Mouse (Mus musculus): ENCODE data around the gene Dnajb14. TPM values are rescaled to one million over a fixed set of nuclear protein-coding genes. Genes with fewer than 3 reads are reported as not detected.

The Dnajb14 gene
- polyA plus RNA-seq, 1 experiment from 2014 or later: 11.1 TPM

DNA sequence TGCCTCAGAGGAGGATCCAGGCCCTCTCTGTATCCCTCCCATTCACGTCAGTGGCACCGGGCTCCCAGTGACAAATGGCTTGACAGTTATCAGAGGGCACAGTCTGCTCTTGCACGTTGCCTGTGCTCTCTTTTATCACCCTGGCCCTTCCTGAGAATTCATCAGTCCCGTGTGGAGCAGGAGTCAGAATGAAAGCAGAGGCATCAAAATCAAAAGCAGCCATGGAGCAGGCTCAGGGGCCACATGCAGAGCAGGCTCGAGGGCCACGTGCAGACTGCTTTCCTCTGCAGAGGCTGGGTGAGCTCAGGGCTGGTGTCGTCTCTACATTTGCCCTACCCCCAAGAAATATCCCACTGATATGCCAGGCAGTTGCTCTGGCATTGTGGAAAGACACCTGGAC lies 84.3 kb downstream of the Dnajb14 start:
- no peak for TF ChIP-seq CTCF (IDR thresholded peaks at IDR 0.05; ENCODE audit: low read depth)
- peaks cover 21% of the 10 kb centered on the region for H3K36me3 ChIP-seq (ENCODE audit: control insufficient read depth, insufficient read depth)
- no peaks in the 10 kb centered on the region for H3K9me3 ChIP-seq (ENCODE audit: control insufficient read depth)
- H3K4me2 ChIP-seq (replicated peaks; ENCODE audit: low read depth): no peak overlapping the region
- ATAC-seq: peak; percentile 26; the same call in 1 of the 2 replicates
- H3K4me3 ChIP-seq (ENCODE audit: low read depth, low read length): no peak overlapping the region
- H3K4me1 ChIP-seq (replicated peaks; ENCODE audit: control insufficient read depth, insufficient read depth, low read length): peaks cover 5% of the 10 kb centered on the region
- H3K27ac ChIP-seq (ENCODE audit: low read depth, low read length): peak overlapping the region; percentile 41
- no peak overlapping the region for H3K9ac ChIP-seq (ENCODE audit: low read depth, low read length)
- WGBS: 25% methylated on average over 7 of the region's 7 CpGs
- no peaks in the 10 kb centered on the region for H3K27me3 ChIP-seq (replicated peaks; ENCODE audit: control insufficient read depth, insufficient read depth, low read length)

DNA sequence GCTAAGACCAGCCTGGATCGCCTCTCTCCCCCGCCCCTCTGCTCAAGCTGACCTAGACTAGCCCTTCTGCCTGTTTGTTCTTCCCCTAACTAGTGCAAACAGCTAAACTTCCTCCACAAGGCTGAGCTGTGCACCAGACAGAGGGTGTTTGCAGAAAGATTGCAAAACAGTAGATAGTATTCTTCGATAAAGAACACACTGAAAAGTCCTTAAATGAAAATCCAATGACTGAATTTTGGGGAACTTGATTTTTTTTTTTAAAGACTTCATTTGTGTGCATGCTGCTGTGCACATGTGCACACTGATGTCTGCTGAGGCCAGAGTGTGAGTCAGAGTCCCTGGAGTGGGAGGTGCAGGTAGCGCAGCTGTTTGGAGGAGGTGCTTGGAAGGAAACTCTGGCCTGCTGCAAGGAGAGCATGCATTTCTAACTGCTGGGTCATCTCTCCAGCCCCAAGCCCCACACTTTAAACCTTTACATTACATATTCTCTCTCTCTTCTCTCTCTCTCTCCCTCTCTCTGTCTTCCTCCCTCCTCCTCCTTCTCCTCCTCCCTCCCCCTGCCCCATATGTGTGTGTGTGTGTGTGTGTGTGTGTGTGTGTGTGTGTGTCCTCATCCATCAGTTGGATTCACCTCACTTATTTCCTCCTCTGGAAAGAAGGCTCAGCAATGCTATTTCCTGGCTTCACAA lies 84.9 kb downstream of the Dnajb14 start:
- H3K4me1 ChIP-seq (replicated peaks; ENCODE audit: control insufficient read depth, insufficient read depth, low read length): peaks cover 5% of the 10 kb centered on the region
- no peak overlapping the region for H3K4me3 ChIP-seq (ENCODE audit: low read depth, low read length)
- H3K36me3 ChIP-seq (ENCODE audit: control insufficient read depth, insufficient read depth): peaks cover 16% of the 10 kb centered on the region; the same call in 1 of the 2 replicates
- peak; percentile 77 for ATAC-seq
- H3K27ac ChIP-seq (ENCODE audit: low read depth, low read length): peak overlapping the region; percentile 41
- no peaks in the 10 kb centered on the region for H3K9me3 ChIP-seq (ENCODE audit: control insufficient read depth)
- no peak overlapping the region for H3K4me2 ChIP-seq (replicated peaks; ENCODE audit: low read depth)
- TF ChIP-seq CTCF (IDR thresholded peaks at IDR 0.05; ENCODE audit: low read depth): 0 out of 2 replicates have a peak, but pooled peaks have one; percentile 4
- no peak overlapping the region for H3K9ac ChIP-seq (ENCODE audit: low read depth, low read length)
- H3K27me3 ChIP-seq (replicated peaks; ENCODE audit: control insufficient read depth, insufficient read depth, low read length): no peaks in the 10 kb centered on the region
- WGBS: 34% methylated on average over 4 of the region's 4 CpGs

DNA sequence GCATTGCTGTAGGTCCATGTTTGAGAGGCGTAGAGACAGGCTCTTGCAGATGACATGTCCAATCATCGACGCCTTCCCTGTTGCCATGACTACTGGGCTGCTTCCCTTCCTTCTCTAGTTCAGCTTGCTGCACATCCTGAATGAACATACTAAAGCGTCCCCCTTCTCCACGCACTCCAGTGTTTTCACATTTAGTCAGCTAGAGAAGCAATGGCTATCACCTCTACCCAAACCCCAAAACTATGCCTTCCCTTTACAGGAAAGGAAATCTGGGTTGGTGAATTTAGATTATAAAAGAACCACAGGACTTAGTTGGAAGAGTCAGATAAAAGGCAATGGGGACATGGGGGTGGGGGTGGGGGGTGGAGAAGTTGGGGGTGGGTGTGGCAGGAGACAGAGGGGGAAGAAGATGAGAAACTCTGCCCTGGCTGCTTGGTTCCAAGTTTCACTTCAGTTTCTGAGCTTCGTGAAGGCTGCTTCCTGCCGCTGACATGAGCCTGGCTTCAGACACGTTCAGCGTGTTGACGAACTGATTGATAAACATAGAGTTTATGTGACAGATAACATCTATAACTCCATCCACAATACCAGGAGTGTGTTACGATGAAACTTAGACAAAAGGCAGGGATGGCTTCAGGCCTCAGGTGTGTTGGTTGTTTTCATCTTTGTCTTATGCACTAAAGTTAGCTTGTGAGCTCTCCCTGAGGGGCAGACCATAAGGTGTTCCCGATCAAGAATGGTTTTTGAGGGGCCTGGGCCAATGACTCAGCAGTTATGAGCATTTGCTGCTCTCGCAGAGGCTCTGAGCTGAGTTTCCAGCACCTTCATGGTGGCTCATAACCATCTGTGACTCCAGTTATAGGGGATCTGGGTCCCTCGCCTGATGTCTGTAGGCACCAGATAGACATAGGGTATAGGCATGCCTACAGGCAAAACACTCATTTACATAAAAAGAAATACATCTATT lies 85.7 kb downstream of the Dnajb14 start:
- peaks cover 5% of the 10 kb centered on the region for H3K4me1 ChIP-seq (replicated peaks; ENCODE audit: control insufficient read depth, insufficient read depth, low read length)
- no peak overlapping the region for H3K9ac ChIP-seq (ENCODE audit: low read depth, low read length)
- no peak overlapping the region for H3K27ac ChIP-seq (ENCODE audit: low read depth, low read length)
- H3K4me3 ChIP-seq (ENCODE audit: low read depth, low read length): no peak overlapping the region
- no peaks in the 10 kb centered on the region for H3K27me3 ChIP-seq (replicated peaks; ENCODE audit: control insufficient read depth, insufficient read depth, low read length)
- WGBS: 67% methylated on average over 14 of the region's 14 CpGs
- H3K4me2 ChIP-seq (replicated peaks; ENCODE audit: low read depth): no peak overlapping the region
- ATAC-seq: peak; percentile 12; the same call in 1 of the 2 replicates
- no peaks in the 10 kb centered on the region for H3K9me3 ChIP-seq (ENCODE audit: control insufficient read depth)
- peaks cover 16% of the 10 kb centered on the region for H3K36me3 ChIP-seq (ENCODE audit: control insufficient read depth, insufficient read depth)
- TF ChIP-seq CTCF (IDR thresholded peaks at IDR 0.05; ENCODE audit: low read depth): no peak

DNA sequence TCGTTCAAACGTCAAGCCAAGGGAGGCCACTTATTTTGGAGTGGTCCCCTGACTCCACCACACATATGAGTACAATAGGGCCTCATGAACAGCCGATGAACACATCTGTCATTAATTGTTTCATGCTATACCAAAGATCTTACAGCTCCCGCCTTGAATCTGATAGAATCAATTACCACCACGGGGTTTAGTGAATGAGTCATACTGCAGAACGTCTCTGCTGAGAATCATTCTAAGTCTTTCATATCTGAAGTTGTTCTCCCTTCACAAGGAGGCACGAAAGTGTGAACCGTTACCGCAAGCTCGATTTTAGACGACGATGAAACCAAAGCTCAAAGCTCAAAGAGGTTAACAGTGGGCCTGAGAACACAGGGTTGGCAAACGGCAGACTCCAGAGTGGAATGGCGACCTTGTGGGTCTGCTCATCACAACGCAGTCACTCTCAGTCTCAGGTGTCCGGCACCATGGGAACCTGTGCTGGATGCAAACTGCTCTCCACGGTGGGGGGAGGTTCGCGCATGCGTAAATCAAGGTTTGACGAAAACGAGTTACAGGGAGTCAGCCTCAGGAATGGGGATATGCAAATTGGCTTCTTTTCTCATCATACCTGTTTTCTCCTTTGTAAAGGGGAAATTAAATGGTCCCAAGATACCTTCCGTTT lies 86.9 kb downstream of the Dnajb14 start:
- Histone ChIP-seq H3K4me1 (replicated peaks; ENCODE audit: control insufficient read depth, insufficient read depth, low read length) (peaks cover 5% of the 10 kb centered on the region), H3K27ac (ENCODE audit: low read depth, low read length) (no peak overlapping the region), H3K36me3 (ENCODE audit: control insufficient read depth, insufficient read depth) (peaks cover 15% of the 10 kb centered on the region), H3K4me2 (replicated peaks; ENCODE audit: low read depth) (no peak overlapping the region), H3K9me3 (ENCODE audit: control insufficient read depth) (no peaks in the 10 kb centered on the region), H3K4me3 (ENCODE audit: low read depth, low read length) (no peak overlapping the region), H3K27me3 (replicated peaks; ENCODE audit: control insufficient read depth, insufficient read depth, low read length) (no peaks in the 10 kb centered on the region), H3K9ac (ENCODE audit: low read depth, low read length) (no peak overlapping the region)
- no peak for TF ChIP-seq CTCF (IDR thresholded peaks at IDR 0.05; ENCODE audit: low read depth)
- no peak for ATAC-seq
- 67% methylated on average over 23 of the region's 23 CpGs for WGBS

DNA sequence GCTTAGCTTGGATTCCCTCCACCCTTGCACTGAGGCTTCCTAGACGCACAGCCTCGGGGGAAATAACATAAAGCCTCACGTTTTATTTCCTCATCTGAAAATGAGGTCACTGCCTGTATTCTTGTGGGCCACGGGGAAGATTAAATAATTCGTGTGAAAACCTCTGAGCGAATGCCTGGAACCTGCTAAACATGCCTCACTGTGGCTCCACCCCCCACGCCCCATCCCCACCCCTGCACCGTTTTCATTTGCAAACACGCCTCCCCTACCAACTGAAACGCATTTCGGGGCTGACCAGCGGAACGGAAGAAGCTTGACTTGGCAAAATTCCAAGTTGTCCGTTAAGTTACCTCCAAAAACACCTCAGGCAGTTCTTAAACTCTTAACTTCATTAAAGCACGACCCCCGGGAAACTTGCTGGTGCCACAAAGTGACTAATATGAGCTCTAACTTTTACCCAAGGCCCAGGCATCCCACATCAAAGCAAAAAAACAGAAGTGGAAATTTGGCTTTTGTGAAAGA lies 88.1 kb downstream of the Dnajb14 start:
- Histone ChIP-seq H3K9me3 (ENCODE audit: control insufficient read depth) (no peaks in the 10 kb centered on the region), H3K4me2 (replicated peaks; ENCODE audit: low read depth) (peak overlapping the region; percentile 1), H3K27ac (ENCODE audit: low read depth, low read length) (no peak overlapping the region), H3K4me3 (ENCODE audit: low read depth, low read length) (peak overlapping the region; percentile 9; the same call in 1 of the 2 replicates), H3K9ac (ENCODE audit: low read depth, low read length) (no peak overlapping the region), H3K4me1 (replicated peaks; ENCODE audit: control insufficient read depth, insufficient read depth, low read length) (peaks cover 5% of the 10 kb centered on the region), H3K27me3 (replicated peaks; ENCODE audit: control insufficient read depth, insufficient read depth, low read length) (no peaks in the 10 kb centered on the region), H3K36me3 (ENCODE audit: control insufficient read depth, insufficient read depth) (peaks cover 21% of the 10 kb centered on the region)
- WGBS: 30% methylated on average over 16 of the region's 16 CpGs
- ATAC-seq: no peak
- TF ChIP-seq CTCF (IDR thresholded peaks at IDR 0.05; ENCODE audit: low read depth): no peak
